Mouse (Mus musculus): ENCODE measurements around the gene Ugt1a8. TPM values are rescaled to one million over a fixed set of nuclear protein-coding genes. Genes with fewer than 3 reads are reported as not detected.
"Not testable (repeated sequence)": the region's sequence is repeated elsewhere in the genome, so short reads cannot be mapped to it uniquely, and the experiment has no call there.

Gene Ugt1a8
- not detected in 2 replicates for polyA plus RNA-seq (2012; rRNA removed)

- H3K4me3 ChIP-seq (replicated peaks; ENCODE audit: extremely low read depth, low read depth, low read length), result no peak within 1 kb of the TSS
- WGBS, result 59% methylated on average over 3 of the region's 3 CpGs
- TF ChIP-seq CTCF (IDR thresholded peaks at IDR 0.05; ENCODE audit: insufficient read depth, low read length), result no peak
- TF ChIP-seq POLR2A (IDR thresholded peaks at IDR 0.05; ENCODE audit: borderline replicate concordance, extremely low read depth, low read depth, low read length), result no peak
- no peaks in the 10 kb centered on the region for H3K4me1 ChIP-seq (ENCODE audit: control insufficient read depth, insufficient read depth, low read length)
- no peak for DNase-seq
These were observed at the start of gene Ugt1a8 for GRCm38 (mm10) chr1:88087513-88087912. Gene Ugt1a8, plus strand, starts transcription at chr1:88087813.

GRCm38 (mm10) chr1:88043044-88043443 lies 44.6 kb upstream of the Ugt1a8 start:
- DNase-seq; H3K4me1 ChIP-seq (ENCODE audit: control insufficient read depth, insufficient read depth, low read length): not testable (repeated sequence)
- WGBS, result 76% methylated on average over 2 of the region's 2 CpGs

GRCm38 (mm10) chr1:88044832-88045437 lies 42.7 kb upstream of the Ugt1a8 start:
- H3K4me3 ChIP-seq (replicated peaks; ENCODE audit: extremely low read depth, low read depth, low read length); H3K4me1 ChIP-seq (ENCODE audit: control insufficient read depth, insufficient read depth, low read length); DNase-seq: not testable (repeated sequence)
- WGBS, result 54% methylated on average over 4 of the region's 5 CpGs

More at GRCm38 (mm10) chr1:88043044-88043443, 44.6 kb upstream of the Ugt1a8 start:
- H3K4me3 ChIP-seq (replicated peaks; ENCODE audit: extremely low read depth, low read depth, low read length), result not testable (repeated sequence)

- H3K4me1 ChIP-seq (ENCODE audit: control insufficient read depth, insufficient read depth, low read length); DNase-seq; H3K4me3 ChIP-seq (replicated peaks; ENCODE audit: extremely low read depth, low read depth, low read length): not testable (repeated sequence)
- 92% methylated on average over 2 of the region's 2 CpGs for WGBS
These were observed 40.2 kb upstream of the Ugt1a8 start for GRCm38 (mm10) chr1:88047408-88047807.

- TF ChIP-seq CTCF (IDR thresholded peaks at IDR 0.05; ENCODE audit: insufficient read depth, low read length) (no peak), POLR2A (IDR thresholded peaks at IDR 0.05; ENCODE audit: borderline replicate concordance, extremely low read depth, low read depth, low read length) (no peak)
- DNase-seq, result no peak
- Histone ChIP-seq H3K4me3 (replicated peaks; ENCODE audit: extremely low read depth, low read depth, low read length) (no peak within 1 kb of the TSS), H3K4me1 (ENCODE audit: control insufficient read depth, insufficient read depth, low read length) (no peaks in the 10 kb centered on the region)
- WGBS, result 85% methylated on average over 1 of the region's 1 CpGs
These were observed 32.5 kb upstream of the Ugt1a8 start, which contains the start of gene Ugt1a10 for GRCm38 (mm10) chr1:88055088-88055487. Gene Ugt1a10, plus strand, starts transcription at chr1:88055388.

GRCm38 (mm10) chr1:88066472-88067102 lies 21.0 kb upstream of the Ugt1a8 start:
- H3K4me1 ChIP-seq (ENCODE audit: control insufficient read depth, insufficient read depth, low read length); DNase-seq; H3K4me3 ChIP-seq (replicated peaks; ENCODE audit: extremely low read depth, low read depth, low read length): not testable (repeated sequence)
- WGBS, result 63% methylated on average over 1 of the region's 2 CpGs

- H3K4me1 ChIP-seq (ENCODE audit: control insufficient read depth, insufficient read depth, low read length), result no peaks in the 10 kb centered on the region
- DNase-seq, result no peak
- 60% methylated on average over 2 of the region's 2 CpGs for WGBS
- TF ChIP-seq POLR2A (IDR thresholded peaks at IDR 0.05; ENCODE audit: borderline replicate concordance, extremely low read depth, low read depth, low read length) (no peak), CTCF (IDR thresholded peaks at IDR 0.05; ENCODE audit: insufficient read depth, low read length) (no peak)
- H3K4me3 ChIP-seq (replicated peaks; ENCODE audit: extremely low read depth, low read depth, low read length), result no peak within 1 kb of the TSS
These were observed 17.1 kb upstream of the Ugt1a8 start, which contains the start of gene Ugt1a9 for GRCm38 (mm10) chr1:88070495-88070894. Gene Ugt1a9, plus strand, starts transcription at chr1:88070800.

- 67% methylated on average over 4 of the region's 4 CpGs for WGBS
- TF ChIP-seq POLR2A (IDR thresholded peaks at IDR 0.05; ENCODE audit: borderline replicate concordance, extremely low read depth, low read depth, low read length), result no peak
- TF ChIP-seq CTCF (IDR thresholded peaks at IDR 0.05; ENCODE audit: insufficient read depth, low read length), result no peak
- Histone ChIP-seq H3K4me1 (ENCODE audit: control insufficient read depth, insufficient read depth, low read length) (no peaks in the 10 kb centered on the region), H3K4me3 (replicated peaks; ENCODE audit: extremely low read depth, low read depth, low read length) (no peak overlapping the region)
- no peak for DNase-seq
These were observed 16.7 kb upstream of the Ugt1a8 start for GRCm38 (mm10) chr1:88070902-88071301.

- 70% methylated on average over 2 of the region's 2 CpGs for WGBS
- TF ChIP-seq CTCF (IDR thresholded peaks at IDR 0.05; ENCODE audit: insufficient read depth, low read length) (no peak), POLR2A (IDR thresholded peaks at IDR 0.05; ENCODE audit: borderline replicate concordance, extremely low read depth, low read depth, low read length) (no peak)
- no peak overlapping the region for H3K4me3 ChIP-seq (replicated peaks; ENCODE audit: extremely low read depth, low read depth, low read length)
- DNase-seq, result no peak
- no peaks in the 10 kb centered on the region for H3K4me1 ChIP-seq (ENCODE audit: control insufficient read depth, insufficient read depth, low read length)
These were observed 13.1 kb upstream of the Ugt1a8 start for GRCm38 (mm10) chr1:88074471-88074870.

- Histone ChIP-seq H3K4me3 (replicated peaks; ENCODE audit: extremely low read depth, low read depth, low read length) (no peak overlapping the region), H3K4me1 (ENCODE audit: control insufficient read depth, insufficient read depth, low read length) (no peaks in the 10 kb centered on the region)
- no peak for DNase-seq
- 89% methylated on average over 1 of the region's 1 CpGs for WGBS
- TF ChIP-seq CTCF (IDR thresholded peaks at IDR 0.05; ENCODE audit: insufficient read depth, low read length) (no peak), POLR2A (IDR thresholded peaks at IDR 0.05; ENCODE audit: borderline replicate concordance, extremely low read depth, low read depth, low read length) (no peak)
These were observed 10.5 kb upstream of the Ugt1a8 start for GRCm38 (mm10) chr1:88077128-88077527.
